Mouse (Mus musculus) liver, embryonic 16.5 days (tissue): ENCODE data around the gene Ppp1r14b. TPM values are rescaled to one million over a fixed set of nuclear protein-coding genes. Genes with fewer than 3 reads are reported as not detected.
"Not testable (repeated sequence)": the region's sequence is repeated elsewhere in the genome, so short reads cannot be mapped to it uniquely, and the experiment has no call there.

Experiments
- ATAC-seq: fragments of 200-750 bp; cut with Nextera tagmentation; 2 replicates; pipeline ENCODE4 v1.8.0; 2017; ENCODE audit warnings: low read depth, mild to moderate bottlenecking, moderate number of reproducible peaks, moderate library complexity
- H3K27ac ChIP-seq: fragments of 300-500 bp; sonication (generic); 2 replicates; pipeline ENCODE4 v1.5.1; 2014; ENCODE audit warnings: mild to moderate bottlenecking, low read length
- H3K27me3 ChIP-seq: fragments of 300-500 bp; sonication (generic); 2 replicates; pipeline ENCODE4 v1.6.1; 2014; ENCODE audit warnings: low read depth, low read length, mixed read lengths; ENCODE audit not compliant: control insufficient read depth, insufficient read depth
- H3K36me3 ChIP-seq: fragments of 300-500 bp; sonication (generic); 2 replicates; pipeline ENCODE4 v1.6.1; 2014; ENCODE audit warnings: mild to moderate bottlenecking; ENCODE audit not compliant: control insufficient read depth, insufficient read depth
- H3K4me1 ChIP-seq: fragments of 300-500 bp; sonication (generic); 2 replicates; pipeline ENCODE4 v1.6.1; 2014; ENCODE audit warnings: low read depth, low read length, mixed read lengths; ENCODE audit not compliant: control insufficient read depth
- H3K4me2 ChIP-seq: fragments of 300-500 bp; sonication (generic); 2 replicates; pipeline ENCODE4 v1.6.1; 2014; ENCODE audit warnings: low read depth, low read length, mixed read lengths
- H3K4me3 ChIP-seq: fragments of 300-500 bp; sonication (generic); 2 replicates; pipeline ENCODE4 v1.5.1; 2014; ENCODE audit warnings: low read depth, mild to moderate bottlenecking, low read length
- H3K9ac ChIP-seq: fragments of 300-500 bp; sonication (generic); 2 replicates; pipeline ENCODE4 v1.6.1; 2014; ENCODE audit warnings: low read depth, low read length
- H3K9me3 ChIP-seq: fragments of 300-500 bp; sonication (generic); replicated peaks from 2 replicates; pipeline ENCODE4 v1.6.1; 2016; ENCODE audit warnings: low read length; ENCODE audit not compliant: control insufficient read depth
- WGBS: fragments of 180-500 bp; shearing (Covaris S2); extraction: QIAGEN DNeasy Blood & Tissue Kit; methylation state at CpG from one replicate; pipeline ENCODE4 v1.1.7; 2014; ENCODE audit not compliant: insufficient replicate concordance; 5-methylcytosine and 5-hydroxymethylcytosine counted together
- polyA plus RNA-seq: library from polyadenylated mRNA; unstranded; fragments of >200 nt; fragmentation: Nextera tagmentation; extraction: Ambion mirVana; gene quantifications from 2 replicates; pipeline ENCODE4 v1.2.1, GENCODE M21; 2015

The Ppp1r14b gene
- polyA plus RNA-seq, 1 experiment from 2014 or later: 17.4 TPM

- Histone ChIP-seq H3K4me1 (peaks cover 44% of the 10 kb centered on the region), H3K9ac (peak overlapping the region; percentile 79), H3K4me2 (peak overlapping the region; percentile 99), H3K9me3 (no peaks in the 10 kb centered on the region), H3K27me3 (no peaks in the 10 kb centered on the region), H3K4me3 (peak overlapping the region; percentile 76), H3K27ac (peak overlapping the region; percentile 84; the same call in 1 of the 2 replicates), H3K36me3 (peaks cover 4% of the 10 kb centered on the region; the same call in 1 of the 2 replicates)
- no peak for ATAC-seq
- WGBS: 12% methylated on average over 8 of the region's 8 CpGs
Observed at GRCm38 (mm10) chr19:6987904-6988285, 13.1 kb downstream of the Ppp1r14b start.

- WGBS: 89% methylated on average over 8 of the region's 8 CpGs
- Histone ChIP-seq H3K27me3 (no peaks in the 10 kb centered on the region), H3K36me3 (peaks cover 4% of the 10 kb centered on the region; the same call in 1 of the 2 replicates), H3K4me2 (no peak overlapping the region), H3K4me3 (no peak overlapping the region), H3K9ac (no peak overlapping the region), H3K4me1 (peaks cover 51% of the 10 kb centered on the region), H3K9me3 (no peaks in the 10 kb centered on the region), H3K27ac (no peak overlapping the region)
- ATAC-seq: no peak
Observed at GRCm38 (mm10) chr19:6989251-6989650, 14.5 kb downstream of the Ppp1r14b start.

GRCm38 (mm10) chr19:6990712-6991111 lies 15.9 kb downstream of the Ppp1r14b start:
- H3K9me3 ChIP-seq: no peaks in the 10 kb centered on the region
- no peak for ATAC-seq
- H3K27ac ChIP-seq: no peak overlapping the region
- H3K36me3 ChIP-seq: no peaks in the 10 kb centered on the region
- no peak overlapping the region for H3K4me2 ChIP-seq
- peaks cover 51% of the 10 kb centered on the region for H3K4me1 ChIP-seq
- WGBS: 71% methylated on average over 6 of the region's 6 CpGs
- no peaks in the 10 kb centered on the region for H3K27me3 ChIP-seq
- no peak overlapping the region for H3K9ac ChIP-seq
- no peak overlapping the region for H3K4me3 ChIP-seq

- not testable (repeated sequence) for H3K4me3 ChIP-seq, H3K9me3 ChIP-seq, H3K9ac ChIP-seq, ATAC-seq, H3K27ac ChIP-seq, H3K4me2 ChIP-seq, H3K36me3 ChIP-seq, H3K27me3 ChIP-seq
- peaks cover 47% of the 10 kb centered on the region for H3K4me1 ChIP-seq
- 76% methylated on average over 6 of the region's 6 CpGs for WGBS
Observed at GRCm38 (mm10) chr19:6991166-6991565, 16.4 kb downstream of the Ppp1r14b start.

- 2% methylated on average over 37 of the region's 37 CpGs for WGBS
- Histone ChIP-seq H3K4me1 (peaks cover 45% of the 10 kb centered on the region), H3K27ac (peak within 1 kb of the TSS; percentile 67), H3K9ac (peak within 1 kb of the TSS; percentile 77), H3K36me3 (no peaks in the 10 kb centered on the region), H3K4me3 (peak within 1 kb of the TSS; percentile 76), H3K9me3 (no peaks in the 10 kb centered on the region), H3K27me3 (no peaks in the 10 kb centered on the region), H3K4me2 (peak within 1 kb of the TSS; percentile 99)
- peak; percentile 95 for ATAC-seq
Observed at GRCm38 (mm10) chr19:6992011-6992858, 17.5 kb downstream of the Ppp1r14b start, which contains the start of gene Dnajc4. TSS of gene Dnajc4 (minus strand) at chr19:6992572.

- no peaks in the 10 kb centered on the region for H3K9me3 ChIP-seq
- peak overlapping the region; percentile 76 for H3K4me3 ChIP-seq
- peaks cover 2% of the 10 kb centered on the region for H3K36me3 ChIP-seq
- H3K27ac ChIP-seq: peak overlapping the region; percentile 67
- peak overlapping the region; percentile 99 for H3K4me2 ChIP-seq
- no peak for ATAC-seq
- WGBS: 66% methylated on average over 14 of the region's 14 CpGs
- H3K9ac ChIP-seq: peak overlapping the region; percentile 66
- no peaks in the 10 kb centered on the region for H3K27me3 ChIP-seq
- H3K4me1 ChIP-seq: peaks cover 36% of the 10 kb centered on the region
Observed at GRCm38 (mm10) chr19:6993011-6993770, 18.4 kb downstream of the Ppp1r14b start.

- Histone ChIP-seq H3K27ac (no peak overlapping the region), H3K36me3 (peaks cover 11% of the 10 kb centered on the region)
- no peak for ATAC-seq
Observed at GRCm38 (mm10) chr19:6994002-6994401, 19.2 kb downstream of the Ppp1r14b start.

GRCm38 (mm10) chr19:6994489-6994888 lies 19.7 kb downstream of the Ppp1r14b start:
- H3K4me1 ChIP-seq: peaks cover 34% of the 10 kb centered on the region
- no peak overlapping the region for H3K4me2 ChIP-seq
- 79% methylated on average over 8 of the region's 8 CpGs for WGBS
- H3K9me3 ChIP-seq: no peaks in the 10 kb centered on the region
- H3K9ac ChIP-seq: no peak overlapping the region
- H3K36me3 ChIP-seq: peaks cover 15% of the 10 kb centered on the region
- no peak overlapping the region for H3K4me3 ChIP-seq
- no peak for ATAC-seq
- no peaks in the 10 kb centered on the region for H3K27me3 ChIP-seq
- no peak overlapping the region for H3K27ac ChIP-seq

More at GRCm38 (mm10) chr19:6994002-6994401, 19.2 kb downstream of the Ppp1r14b start:
- no peak overlapping the region for H3K9ac ChIP-seq
- 77% methylated on average over 8 of the region's 8 CpGs for WGBS
- no peak overlapping the region for H3K4me3 ChIP-seq
- H3K9me3 ChIP-seq: no peaks in the 10 kb centered on the region
- no peak overlapping the region for H3K4me2 ChIP-seq
- no peaks in the 10 kb centered on the region for H3K27me3 ChIP-seq
- peaks cover 34% of the 10 kb centered on the region for H3K4me1 ChIP-seq
